Mouse (Mus musculus) lung, postnatal 0 days (tissue): ENCODE measurements around the gene Ube2z. TPM values are rescaled to one million over a fixed set of nuclear protein-coding genes. Genes with fewer than 3 reads are reported as not detected.

ENCODE experiments used
- ATAC-seq: fragments of 200-750 bp; cut with Nextera tagmentation; 2 replicates; pipeline ENCODE4 v1.8.0; 2017; ENCODE audit warnings: moderate library complexity
- DNase-seq: peaks from one replicate; pipeline ENCODE4 v3.0.0-alpha.2; 2016; ENCODE audit warnings: low spot score
- H3K27ac ChIP-seq: fragments of 300-500 bp; sonication (generic); 2 replicates; pipeline ENCODE4 v1.5.1; 2014; ENCODE audit warnings: antibody characterized with exemption, mild to moderate bottlenecking, low read length, mixed read lengths
- H3K27me3 ChIP-seq: fragments of 300-500 bp; sonication (generic); replicated peaks from 2 replicates; pipeline ENCODE4 v1.6.1; 2014; ENCODE audit warnings: low read length, mixed read lengths; ENCODE audit not compliant: insufficient read depth
- H3K36me3 ChIP-seq: fragments of 300-500 bp; sonication (generic); 2 replicates; pipeline ENCODE4 v1.6.1; 2014; ENCODE audit warnings: low read length, mixed read lengths; ENCODE audit not compliant: insufficient read depth
- H3K4me1 ChIP-seq: fragments of 300-500 bp; sonication (generic); 2 replicates; pipeline ENCODE4 v1.6.1; 2014; ENCODE audit warnings: antibody characterized with exemption, low read depth, low read length, mixed read lengths; ENCODE audit not compliant: insufficient read depth
- H3K4me2 ChIP-seq: fragments of 300-500 bp; sonication (generic); replicated peaks from 2 replicates; pipeline ENCODE4 v1.6.1; 2014; ENCODE audit warnings: low read depth, mild to moderate bottlenecking, low read length, moderate library complexity, mixed read lengths
- H3K4me3 ChIP-seq: fragments of 300-500 bp; sonication (generic); 2 replicates; pipeline ENCODE4 v1.5.1; 2014; ENCODE audit warnings: low read depth, low read length
- H3K9ac ChIP-seq: fragments of 300-500 bp; sonication (generic); replicated peaks from 2 replicates; pipeline ENCODE4 v1.6.1; 2014; ENCODE audit warnings: low read depth, mild to moderate bottlenecking
- H3K9me3 ChIP-seq: fragments of 300-500 bp; sonication (generic); 2 replicates; pipeline ENCODE4 v1.6.1; 2016; ENCODE audit warnings: low read length, mixed read lengths
- CTCF ChIP-seq: IDR thresholded peaks from 2 replicates; pipeline ENCODE4 v1.5.1; 2016; ENCODE audit warnings: antibody characterized with exemption, mild to moderate bottlenecking
- EP300 ChIP-seq: IDR thresholded peaks from 2 replicates; pipeline ENCODE4 v1.6.1; 2016; ENCODE audit warnings: antibody characterized with exemption, mild to moderate bottlenecking, control low read depth
- WGBS: fragments of 180-500 bp; shearing (Covaris S2); extraction: QIAGEN DNeasy Blood & Tissue Kit; methylation state at CpG from one replicate; pipeline ENCODE4 v1.1.7; 2014; 5-methylcytosine and 5-hydroxymethylcytosine counted together
- polyA plus RNA-seq: library from polyadenylated mRNA; unstranded; fragments of >200 nt; fragmentation: Nextera tagmentation; extraction: Ambion mirVana; gene quantifications from 2 replicates; pipeline ENCODE4 v1.2.1, GENCODE M21; 2015

Gene Ube2z
- polyA plus RNA-seq, 1 experiment from 2014 or later = 29.6 TPM

DNA sequence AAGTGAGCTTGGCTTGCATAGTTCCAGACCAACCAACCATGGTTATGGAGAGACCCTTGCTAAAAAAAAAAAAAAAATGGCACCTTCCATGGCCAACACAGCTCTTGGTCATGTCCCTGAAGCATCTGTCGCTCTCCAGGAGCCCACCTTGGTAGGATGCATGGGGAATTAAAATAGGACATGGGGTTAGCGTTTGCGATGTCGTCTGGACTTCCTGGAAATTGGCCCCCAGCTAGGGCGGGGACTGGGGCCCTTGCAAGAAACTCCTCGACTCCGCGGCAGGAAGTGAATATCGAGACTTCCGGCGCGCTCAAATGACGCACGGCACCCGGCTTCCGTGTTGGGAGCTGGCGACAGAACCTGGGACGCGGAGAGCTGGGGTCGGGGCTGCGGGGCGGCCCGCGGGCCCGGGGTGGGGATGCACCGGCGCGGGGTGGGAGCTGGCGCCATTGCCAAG is 30.6 kb downstream of the Ube2z start, which contains the start of gene Snf8:
Gene Snf8 (plus strand): TSS at position 290 of the 457 bp plus-strand sequence.
- H3K4me1 ChIP-seq = peaks cover 7% of the 10 kb centered on the region
- 1% methylated on average over 29 of the region's 29 CpGs for WGBS

DNA sequence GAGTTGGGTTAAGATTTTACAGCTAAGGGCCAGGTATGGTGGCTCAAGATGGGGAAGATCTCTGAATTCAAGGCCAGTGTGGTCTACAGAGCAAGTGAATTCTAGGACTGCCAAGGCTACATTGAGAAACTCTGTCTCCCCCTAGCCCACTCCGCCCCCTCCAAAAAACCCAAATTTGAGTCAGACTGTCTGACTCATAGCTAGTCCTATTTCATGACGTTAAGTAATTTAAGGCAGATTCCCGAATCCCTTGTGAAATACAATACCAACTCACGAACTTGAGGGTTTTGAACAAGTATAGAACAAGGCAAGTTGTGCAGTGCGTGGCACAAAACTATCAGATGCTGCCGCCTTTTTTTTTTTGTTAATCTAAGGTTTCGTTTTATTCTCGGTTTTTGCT is 31.1 kb downstream of the Ube2z start:
- TF ChIP-seq EP300 (no peak), CTCF (no peak)
- DNase-seq = no peak
- no peak overlapping the region for H3K9ac ChIP-seq
- no peaks in the 10 kb centered on the region for H3K9me3 ChIP-seq
- WGBS = 53% methylated on average over 8 of the region's 8 CpGs
- no peaks in the 10 kb centered on the region for H3K36me3 ChIP-seq
- H3K27me3 ChIP-seq = no peaks in the 10 kb centered on the region; the same call in 1 of the 2 replicates
- peaks cover 7% of the 10 kb centered on the region for H3K4me1 ChIP-seq
- H3K4me3 ChIP-seq = peak overlapping the region; percentile 95
- peak overlapping the region; percentile 72 for H3K4me2 ChIP-seq
- H3K27ac ChIP-seq = no peak overlapping the region
- ATAC-seq = no peak

More for the DNA sequence above, 30.6 kb downstream of the Ube2z start, which contains the start of gene Snf8:
- peak within 1 kb of the TSS; percentile 57; the same call in 1 of the 2 replicates for H3K27ac ChIP-seq
- H3K9ac ChIP-seq = peak within 1 kb of the TSS; percentile 80
- peak within 1 kb of the TSS; percentile 95 for H3K4me3 ChIP-seq
- no peaks in the 10 kb centered on the region; the same call in 1 of the 2 replicates for H3K27me3 ChIP-seq
- peak; percentile 67 for TF ChIP-seq EP300
- no peak for TF ChIP-seq CTCF
- H3K9me3 ChIP-seq = no peaks in the 10 kb centered on the region
- peak within 1 kb of the TSS; percentile 72 for H3K4me2 ChIP-seq
- peak; percentile 94 for DNase-seq
- peak; percentile 94 for ATAC-seq
- no peaks in the 10 kb centered on the region for H3K36me3 ChIP-seq

DNA sequence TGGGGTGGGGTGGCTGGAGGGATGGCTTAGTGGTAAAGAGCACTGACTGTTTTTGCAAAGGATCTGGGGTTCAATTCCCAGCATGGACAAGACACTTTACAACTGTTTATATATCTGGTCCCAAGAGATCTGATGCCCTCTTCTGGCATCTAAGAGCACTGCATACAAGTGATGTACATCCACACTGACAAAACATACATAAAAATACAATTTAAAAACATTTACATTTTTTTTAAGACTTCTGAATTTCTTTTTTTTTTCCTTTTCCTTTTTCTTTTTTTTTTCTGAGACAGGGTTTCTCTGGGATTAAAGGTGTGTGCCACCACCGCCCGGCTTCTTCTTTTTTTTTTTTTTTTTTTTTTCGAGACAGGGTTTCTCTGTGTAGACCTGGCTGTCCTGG is 31.9 kb downstream of the Ube2z start:
- TF ChIP-seq EP300 (no peak), CTCF (peak; percentile 44)
- ATAC-seq (no peak), DNase-seq (no peak)
- no peaks in the 10 kb centered on the region for H3K9me3 ChIP-seq
- no peak overlapping the region for H3K27ac ChIP-seq
- WGBS = 87% methylated on average over 2 of the region's 3 CpGs
- no peaks in the 10 kb centered on the region for H3K36me3 ChIP-seq
- H3K4me2 ChIP-seq = no peak overlapping the region
- H3K27me3 ChIP-seq = no peaks in the 10 kb centered on the region; the same call in 1 of the 2 replicates
- H3K4me1 ChIP-seq = peaks cover 7% of the 10 kb centered on the region
- no peak overlapping the region for H3K9ac ChIP-seq
- no peak overlapping the region for H3K4me3 ChIP-seq

DNA sequence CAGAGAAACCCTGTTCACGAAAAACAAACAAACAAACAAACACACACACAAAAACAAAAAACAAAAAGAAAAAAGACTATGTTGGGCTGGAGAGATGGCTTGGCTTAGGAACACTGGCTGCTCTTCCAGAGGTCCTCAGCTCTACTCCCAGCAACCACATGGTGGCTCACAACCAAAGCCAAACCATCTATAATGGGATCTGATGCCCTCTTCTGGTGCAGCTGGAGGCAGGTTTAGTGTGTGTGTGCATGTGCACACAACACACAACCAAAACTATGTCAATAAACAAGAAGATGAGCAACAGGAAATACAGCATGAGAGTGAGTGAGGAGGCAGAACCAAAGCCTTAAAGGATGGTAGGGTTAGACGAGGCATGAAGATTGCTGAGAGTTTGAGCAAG is 33.5 kb downstream of the Ube2z start:
- Histone ChIP-seq H3K27me3 (no peaks in the 10 kb centered on the region; the same call in 1 of the 2 replicates), H3K9me3 (no peaks in the 10 kb centered on the region), H3K4me3 (no peak overlapping the region), H3K4me1 (peaks cover 7% of the 10 kb centered on the region), H3K36me3 (no peaks in the 10 kb centered on the region), H3K27ac (no peak overlapping the region), H3K9ac (no peak overlapping the region), H3K4me2 (no peak overlapping the region)
- ATAC-seq = no peak
- DNase-seq = no peak
- TF ChIP-seq EP300 (no peak), CTCF (peak; percentile 49)
- WGBS = 70% methylated on average over 2 of the region's 2 CpGs

DNA sequence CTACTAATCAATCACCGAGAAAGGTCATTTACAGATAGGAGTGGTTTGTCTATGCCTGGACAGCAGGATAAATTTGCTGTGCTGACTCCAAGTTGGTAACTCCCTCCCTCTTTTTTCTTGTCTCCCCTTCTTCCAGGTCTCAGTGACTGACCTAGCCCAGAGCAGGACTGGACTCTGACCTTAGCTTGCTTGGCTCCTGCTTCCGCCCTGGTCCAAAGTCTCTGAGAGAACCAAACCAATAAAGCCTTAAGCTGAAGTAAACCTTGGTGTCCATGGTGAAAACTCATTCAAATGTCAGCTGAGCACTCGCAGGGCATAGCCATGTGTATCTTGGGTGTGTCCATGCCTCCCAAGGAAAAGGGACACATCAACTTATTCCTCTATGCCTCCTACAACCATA is 34.6 kb downstream of the Ube2z start:
- Histone ChIP-seq H3K27ac (no peak overlapping the region), H3K27me3 (no peaks in the 10 kb centered on the region; the same call in 1 of the 2 replicates), H3K9me3 (no peaks in the 10 kb centered on the region), H3K9ac (no peak overlapping the region), H3K4me1 (peaks cover 6% of the 10 kb centered on the region), H3K4me2 (no peak overlapping the region), H3K4me3 (no peak overlapping the region), H3K36me3 (no peaks in the 10 kb centered on the region)
- DNase-seq (no peak), ATAC-seq (no peak)
- 81% methylated on average over 3 of the region's 3 CpGs for WGBS
- TF ChIP-seq EP300 = no peak
- TF ChIP-seq CTCF = no peak

DNA sequence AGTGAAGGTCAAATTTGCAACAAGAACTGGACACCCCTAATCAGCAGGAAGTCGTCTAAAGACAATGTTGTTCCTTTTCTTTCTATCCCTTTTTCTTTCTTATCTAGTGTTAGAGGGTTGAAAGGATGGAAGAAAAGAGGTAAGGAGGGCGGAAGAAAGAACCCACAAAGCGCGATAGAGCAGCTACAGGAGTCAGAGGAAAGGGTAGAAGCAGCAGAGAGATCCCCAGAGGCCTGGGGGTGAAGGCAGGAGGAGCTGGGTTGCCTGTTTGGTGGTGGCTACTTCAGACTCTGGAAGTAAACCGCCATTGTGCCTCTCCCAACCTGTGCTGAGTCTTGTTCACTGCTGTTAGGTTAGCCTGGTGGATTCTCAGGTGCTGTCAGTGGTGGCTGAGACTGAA is 37.1 kb downstream of the Ube2z start:
- no peak overlapping the region for H3K4me2 ChIP-seq
- ATAC-seq (no peak), DNase-seq (no peak)
- WGBS = 53% methylated on average over 5 of the region's 5 CpGs
- H3K27me3 ChIP-seq = no peaks in the 10 kb centered on the region; the same call in 1 of the 2 replicates
- no peaks in the 10 kb centered on the region for H3K36me3 ChIP-seq
- no peak overlapping the region for H3K9ac ChIP-seq
- no peak overlapping the region for H3K4me3 ChIP-seq
- TF ChIP-seq EP300 = no peak
- no peak for TF ChIP-seq CTCF
- no peaks in the 10 kb centered on the region for H3K4me1 ChIP-seq
- H3K27ac ChIP-seq = no peak overlapping the region
- H3K9me3 ChIP-seq = no peaks in the 10 kb centered on the region

DNA sequence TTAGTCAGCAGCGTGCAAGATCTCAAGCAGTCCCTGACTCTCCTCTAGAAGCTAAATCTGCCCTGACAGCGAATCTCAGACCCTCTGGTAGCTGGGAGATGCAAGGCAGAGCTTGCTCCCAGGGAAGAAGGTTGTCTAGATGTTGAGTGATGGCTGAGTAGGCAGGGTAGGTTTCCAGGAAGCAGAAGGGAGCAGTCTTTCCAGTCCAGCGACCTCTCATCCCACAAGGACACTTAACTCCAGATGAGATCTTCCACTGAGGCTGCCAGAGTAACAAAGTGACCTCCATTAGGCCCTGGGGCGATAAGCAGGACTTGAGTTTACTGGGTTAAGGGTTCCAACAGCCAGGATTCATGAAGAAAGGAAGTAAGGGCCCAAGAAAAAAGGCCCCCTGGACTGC is 44.6 kb downstream of the Ube2z start:
- Histone ChIP-seq H3K9ac (no peak overlapping the region), H3K4me2 (no peak overlapping the region), H3K36me3 (no peaks in the 10 kb centered on the region), H3K27ac (no peak overlapping the region), H3K4me3 (no peak overlapping the region), H3K9me3 (no peaks in the 10 kb centered on the region), H3K4me1 (no peaks in the 10 kb centered on the region), H3K27me3 (no peaks in the 10 kb centered on the region)
- ATAC-seq = no peak
- 40% methylated on average over 4 of the region's 4 CpGs for WGBS
- no peak for TF ChIP-seq CTCF
- no peak for TF ChIP-seq EP300
- no peak for DNase-seq
